Mouse (Mus musculus): ENCODE measurements at regions not wholly inside any gene's neighbourhood (a gene's known extent, or its start where the extent isn't known, plus 50 kb on each side); places are given as distances from the start of the nearest gene placed in this dataset.

DNA sequence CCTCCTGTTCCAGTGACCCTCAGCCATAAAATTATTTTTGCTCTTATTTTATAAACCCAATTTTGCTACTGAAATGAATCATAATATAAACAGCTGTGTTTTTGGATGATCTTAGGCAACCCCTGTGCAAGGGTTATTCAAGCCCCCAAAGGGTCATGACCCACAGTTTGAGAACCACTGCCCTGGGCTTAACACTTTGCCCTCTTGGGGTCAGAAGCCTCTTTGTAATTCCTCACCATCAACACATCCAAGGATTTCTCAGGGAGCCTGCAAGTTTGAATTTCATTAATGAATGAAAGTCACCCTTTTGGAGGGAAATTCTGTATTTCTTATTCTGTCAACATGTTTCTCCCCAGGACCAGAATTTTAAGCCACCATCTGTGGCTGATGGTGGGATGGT lies 123.1 kb downstream of the Cmpk2 start:
- TF ChIP-seq EP300 (IDR thresholded peaks at IDR 0.05; ENCODE audit: low read depth), result no peak
- no peak for TF ChIP-seq CTCF (IDR thresholded peaks at IDR 0.05; ENCODE audit: low read depth)
